Mouse (Mus musculus) myocyte (in vitro differentiated cells): ENCODE measurements around the gene Gm48551. TPM values are rescaled to one million over a fixed set of nuclear protein-coding genes. Genes with fewer than 3 reads are reported as not detected.

Experiments used
- H3K27me3 ChIP-seq: one replicate; pipeline ENCODE4 v1.6.1; 2011; ENCODE audit not compliant: control insufficient read depth, insufficient read depth, insufficient read length
- H3K36me3 ChIP-seq: one replicate; pipeline ENCODE4 v1.6.1; 2011; ENCODE audit not compliant: control insufficient read depth, insufficient read depth
- H3K4me2 ChIP-seq: one replicate; pipeline ENCODE4 v1.6.1; 2011; ENCODE audit warnings: low read depth, control low read depth
- H3K4me3 ChIP-seq: one replicate; pipeline ENCODE4 v1.5.1; 2011; ENCODE audit warnings: mild to moderate bottlenecking, control low read depth, moderate library complexity
- H3K79me2 ChIP-seq: one replicate; pipeline ENCODE4 v1.6.1; 2011; ENCODE audit not compliant: control insufficient read depth, insufficient read depth
- H3ac ChIP-seq: one replicate; pipeline ENCODE4 v1.6.1; 2011; ENCODE audit not compliant: control insufficient read depth, insufficient read length
- CEBPB ChIP-seq: IDR thresholded peaks from 2 replicates; pipeline ENCODE4 v1.6.1; 2011; ENCODE audit warnings: mild to moderate bottlenecking, moderate library complexity; ENCODE audit not compliant: poor library complexity, insufficient read depth, severe bottlenecking
- E2F4 ChIP-seq: IDR thresholded peaks from one replicate; pipeline ENCODE4 v1.6.1; 2011; ENCODE audit warnings: mild to moderate bottlenecking, control low read depth, moderate library complexity; ENCODE audit not compliant: insufficient read depth
- MAX ChIP-seq: IDR thresholded peaks from one replicate; pipeline ENCODE4 v1.6.1; 2011; ENCODE audit warnings: low read depth, mild to moderate bottlenecking, control low read depth
- MYOD1 ChIP-seq, 3 experiments: IDR thresholded peaks; one replicate each; pipeline ENCODE4 v1.6.1; 2011; ENCODE audit warnings: control low read depth in 2 of 3, low read depth in 2 of 3, mild to moderate bottlenecking in 2 of 3, moderate library complexity in 1 of 3; ENCODE audit not compliant: insufficient read length in 2 of 3, control insufficient read depth in 1 of 3
- MYOG ChIP-seq, 3 experiments: IDR thresholded peaks; one replicate each; pipeline ENCODE4 v1.6.1; 2011; ENCODE audit warnings: control low read depth in 2 of 3, low read depth in 2 of 3, mild to moderate bottlenecking in 2 of 3; ENCODE audit not compliant: insufficient read length in 2 of 3, control insufficient read depth in 1 of 3, insufficient read depth in 1 of 3
- POLR2A ChIP-seq: IDR thresholded peaks from one replicate; pipeline ENCODE4 v1.6.1; 2011; ENCODE audit warnings: low read depth, mild to moderate bottlenecking, control low read depth, moderate library complexity; ENCODE audit not compliant: insufficient read length
- POLR2AphosphoS2 ChIP-seq: IDR thresholded peaks from one replicate; pipeline ENCODE4 v1.6.1; 2011; ENCODE audit warnings: low read depth, control low read depth; ENCODE audit not compliant: insufficient read length
- REST ChIP-seq: IDR thresholded peaks from one replicate; pipeline ENCODE4 v1.6.1; 2011; ENCODE audit warnings: mild to moderate bottlenecking, control low read depth, moderate library complexity; ENCODE audit not compliant: insufficient read depth, insufficient read length
- SRF ChIP-seq: IDR thresholded peaks from one replicate; pipeline ENCODE4 v1.6.1; 2011; ENCODE audit warnings: low read depth; ENCODE audit not compliant: control insufficient read depth, insufficient read length
- TCF12 ChIP-seq: IDR thresholded peaks from one replicate; pipeline ENCODE4 v1.6.1; 2011; ENCODE audit warnings: mild to moderate bottlenecking, control low read depth; ENCODE audit not compliant: poor library complexity, insufficient read depth, severe bottlenecking
- TCF3 ChIP-seq: IDR thresholded peaks from one replicate; pipeline ENCODE4 v1.6.1; 2011; ENCODE audit warnings: low read depth, control low read depth; ENCODE audit not compliant: insufficient read length
- USF1 ChIP-seq: IDR thresholded peaks from one replicate; pipeline ENCODE4 v1.6.1; 2011; ENCODE audit warnings: low read depth, mild to moderate bottlenecking, control low read depth, moderate library complexity
- polyA plus RNA-seq: library from polyadenylated mRNA; unstranded; fragments of >200 nt; fragmentation: generic; extraction: Trizol; gene quantifications from one replicate; pipeline ENCODE4 v1.2.1, GENCODE M21; 2012; ENCODE audit warnings: missing spikeins

Gm48551 gene
- polyA plus RNA-seq, 1 experiment = 1.7 TPM

DNA sequence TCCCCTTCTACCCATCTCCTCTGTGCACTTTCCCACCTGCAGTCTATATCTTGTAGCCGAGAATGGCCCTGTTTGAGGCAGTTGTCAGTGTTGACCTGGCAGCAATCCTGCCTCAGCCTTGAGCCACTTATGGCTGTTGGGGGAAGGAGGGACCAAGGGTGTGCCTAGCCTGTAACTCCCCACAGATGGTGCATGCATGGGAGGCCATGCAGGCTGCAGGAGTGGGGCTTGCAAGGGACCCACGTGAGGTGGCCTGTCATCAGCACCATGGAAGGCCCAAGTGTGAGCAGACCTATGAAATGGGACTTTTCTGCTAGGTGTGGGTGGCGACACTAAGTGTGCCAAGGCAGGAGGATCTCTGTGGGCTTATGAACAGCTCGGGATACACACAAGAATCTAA lies 19.2 kb upstream of the Gm48551 start:
- no peak overlapping the region for H3K4me3 ChIP-seq
- H3K36me3 ChIP-seq = peaks cover 14% of the 10 kb centered on the region

DNA sequence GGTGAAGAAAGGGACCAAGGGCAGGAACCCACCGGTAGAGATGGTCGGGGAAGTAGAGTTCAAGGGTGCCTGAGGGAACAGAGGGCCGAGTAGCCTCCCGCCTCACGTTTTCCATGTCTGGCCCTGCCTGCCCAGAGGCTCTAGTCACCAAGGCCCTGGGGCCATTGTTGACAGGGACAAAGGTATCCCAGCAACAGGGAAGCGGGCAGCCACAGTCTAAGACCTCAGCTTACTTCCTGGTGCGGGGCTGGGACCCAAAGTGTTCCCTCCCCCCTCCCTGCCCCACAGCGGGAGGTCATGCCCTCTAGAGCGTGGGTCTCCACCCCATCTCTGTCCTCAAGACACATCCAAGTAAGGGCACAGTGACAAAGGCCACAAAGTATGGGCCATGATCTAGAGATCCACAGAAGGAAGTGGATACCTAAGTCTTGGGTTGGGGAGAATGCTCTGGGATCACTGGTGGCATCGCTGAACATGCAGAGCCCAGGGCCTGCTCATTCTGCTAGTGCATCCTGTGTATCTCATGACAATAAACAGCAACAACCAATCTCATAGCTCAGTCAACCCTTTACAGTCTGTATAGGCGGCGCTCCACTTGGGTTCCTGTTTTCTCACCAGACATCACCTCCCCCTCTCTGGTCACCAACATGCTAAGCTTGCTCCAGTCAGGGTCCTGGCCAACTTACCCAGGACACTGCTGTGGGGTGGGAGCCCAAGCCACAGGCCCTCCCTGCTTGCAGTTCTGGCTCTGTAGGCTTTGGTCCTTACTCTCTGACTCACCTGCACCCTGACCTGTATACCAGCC lies 18.4 kb upstream of the Gm48551 start, which contains the start of gene 4930404N11Rik:
TSS of gene 4930404N11Rik (minus strand) at position 145 of the 805 bp plus-strand sequence.
- H3K27me3 ChIP-seq = no peaks in the 10 kb centered on the region
- H3K79me2 ChIP-seq = no peaks in the 10 kb centered on the region
- TF ChIP-seq CEBPB (no peak), POLR2AphosphoS2 (peak; percentile 83)
- H3K4me2 ChIP-seq = no peak within 1 kb of the TSS
- peaks cover 14% of the 10 kb centered on the region for H3K36me3 ChIP-seq
- H3K4me3 ChIP-seq = no peak within 1 kb of the TSS
- no peak within 1 kb of the TSS for H3ac ChIP-seq

More for the DNA sequence above, 19.2 kb upstream of the Gm48551 start:
- no peak overlapping the region for H3K4me2 ChIP-seq
- TF ChIP-seq POLR2A (peak; percentile 44), SRF (no peak), POLR2AphosphoS2 (peak; percentile 84), TCF3 (no peak)
- H3ac ChIP-seq = no peak overlapping the region
- H3K27me3 ChIP-seq = no peaks in the 10 kb centered on the region
- H3K79me2 ChIP-seq = no peaks in the 10 kb centered on the region

DNA sequence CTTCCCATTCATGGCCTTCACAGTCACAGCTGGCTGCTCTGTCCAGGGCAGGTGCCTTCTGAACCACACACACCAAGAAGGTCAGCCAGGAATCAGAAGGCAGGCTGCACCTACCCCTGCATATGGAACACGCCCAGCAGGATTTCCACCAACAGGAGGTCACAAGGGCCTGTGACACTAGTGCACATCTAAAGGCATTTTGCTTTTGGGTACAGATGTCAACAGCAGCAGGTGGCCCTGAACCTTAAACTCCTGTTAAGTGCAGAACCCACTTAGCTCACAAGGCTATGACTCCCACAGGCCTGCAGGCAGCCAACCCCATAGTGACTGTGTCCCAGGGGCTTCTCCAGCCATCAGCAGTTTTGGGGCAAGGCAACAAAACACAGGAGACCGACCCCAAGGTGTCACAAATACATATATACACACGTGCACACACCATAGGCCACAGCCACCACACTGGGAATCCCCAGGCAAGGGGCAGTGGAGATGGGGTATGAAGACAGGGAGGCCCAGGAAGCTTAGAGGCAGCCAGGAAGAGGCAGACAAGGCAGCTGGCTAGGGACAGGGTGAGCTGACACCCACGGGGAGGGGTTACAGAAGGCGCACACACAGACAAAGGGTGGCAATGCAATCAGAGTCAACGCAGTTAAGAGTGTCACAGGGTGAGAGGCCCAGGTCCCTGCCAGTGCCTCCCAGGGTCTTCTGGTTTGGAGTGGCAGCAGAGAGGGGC lies 17.6 kb upstream of the Gm48551 start:
- no peaks in the 10 kb centered on the region for H3K27me3 ChIP-seq
- no peak overlapping the region for H3K4me3 ChIP-seq
- TF ChIP-seq MAX (no peak), POLR2A (peak; percentile 35), USF1 (no peak), POLR2AphosphoS2 (peak; percentile 80), MYOG (IDR thresholded peaks at IDR 0.05; ENCODE audit: control insufficient read depth in 1 of 3, insufficient read depth in 1 of 3, insufficient read length in 2 of 3, low read depth in 2 of 3) (no peak), MYOD1 (IDR thresholded peaks at IDR 0.05; ENCODE audit: control insufficient read depth in 1 of 3, insufficient read length in 2 of 3, low read depth in 2 of 3) (no peak), E2F4 (no peak), CEBPB (no peak), TCF12 (no peak), TCF3 (no peak), REST (no peak), SRF (no peak)
- H3ac ChIP-seq = no peak overlapping the region
- peaks cover 14% of the 10 kb centered on the region for H3K36me3 ChIP-seq
- no peaks in the 10 kb centered on the region for H3K79me2 ChIP-seq
- H3K4me2 ChIP-seq = no peak overlapping the region

- Histone ChIP-seq H3K79me2 (peaks cover 4% of the 10 kb centered on the region), H3K27me3 (no peaks in the 10 kb centered on the region), H3K36me3 (peaks cover 14% of the 10 kb centered on the region), H3K4me2 (no peak overlapping the region), H3K4me3 (no peak overlapping the region), H3ac (no peak overlapping the region)
- TF ChIP-seq MYOG (IDR thresholded peaks at IDR 0.05; ENCODE audit: control insufficient read depth in 1 of 3, insufficient read depth in 1 of 3, insufficient read length in 2 of 3, low read depth in 2 of 3) (peak in 1 of 3 experiments; percentile 13), USF1 (no peak), POLR2AphosphoS2 (peak; percentile 1), CEBPB (no peak), MAX (no peak), SRF (no peak), TCF12 (no peak), E2F4 (no peak), TCF3 (no peak), REST (no peak), MYOD1 (IDR thresholded peaks at IDR 0.05; ENCODE audit: control insufficient read depth in 1 of 3, insufficient read length in 2 of 3, low read depth in 2 of 3) (no peak), POLR2A (peak; percentile 29)
Measured at GRCm38 (mm10) chr10:81367207-81367495, 17.1 kb upstream of the Gm48551 start.

- peaks cover 63% of the 10 kb centered on the region for H3K79me2 ChIP-seq
- TF ChIP-seq POLR2AphosphoS2 = no peak
- TF ChIP-seq CEBPB = no peak
- no peak for TF ChIP-seq E2F4
- no peak for TF ChIP-seq TCF12
- no peak for TF ChIP-seq POLR2A
- no peak for TF ChIP-seq SRF
- TF ChIP-seq MYOG (IDR thresholded peaks at IDR 0.05; ENCODE audit: control insufficient read depth in 1 of 3, insufficient read depth in 1 of 3, insufficient read length in 2 of 3, low read depth in 2 of 3) = no peak
- TF ChIP-seq MAX = no peak
- no peaks in the 10 kb centered on the region for H3K27me3 ChIP-seq
- no peaks in the 10 kb centered on the region for H3K36me3 ChIP-seq
- no peak overlapping the region for H3K4me2 ChIP-seq
- H3ac ChIP-seq = no peak overlapping the region
- H3K4me3 ChIP-seq = no peak overlapping the region
Measured at GRCm38 (mm10) chr10:81375322-81375721, 8.9 kb upstream of the Gm48551 start.
